Mouse (Mus musculus) embryo, embryonic 11 days (tissue): ENCODE measurements around the gene Vta1.

Experiments
- DNase-seq: peaks from one replicate; pipeline ENCODE4 v3.0.0-alpha.2; 2015

Vta1 gene

GRCm38 (mm10) chr10:14705072-14706066 is at the start of gene Vta1, which contains the start of gene Nmbr:
Gene Vta1, minus strand, starts transcription at chr10:14705560.
Gene Nmbr, plus strand, starts transcription at chr10:14705591.
- DNase-seq = peak; percentile 97

GRCm38 (mm10) chr10:14734285-14734684 is 28.9 kb upstream of the Vta1 start:
- peak; percentile 74 for DNase-seq

GRCm38 (mm10) chr10:14725671-14726070 is 20.3 kb upstream of the Vta1 start:
- no peak for DNase-seq

GRCm38 (mm10) chr10:14718114-14718513 is 12.8 kb upstream of the Vta1 start, which contains the start of gene Gje1:
Gene Gje1, minus strand, starts transcription at chr10:14718214.
- DNase-seq = no peak

- no peak for DNase-seq
These were observed 1.4 kb downstream of the Vta1 start for GRCm38 (mm10) chr10:14703830-14704420.

GRCm38 (mm10) chr10:14703239-14703638 is 2.1 kb downstream of the Vta1 start:
- DNase-seq = peak; percentile 8

GRCm38 (mm10) chr10:14690349-14690748 is 15.0 kb downstream of the Vta1 start:
- no peak for DNase-seq

- DNase-seq = no peak
These were observed 16.4 kb downstream of the Vta1 start for GRCm38 (mm10) chr10:14688785-14689442.

- no peak for DNase-seq
These were observed 19.7 kb downstream of the Vta1 start for GRCm38 (mm10) chr10:14685663-14686062.

- no peak for DNase-seq
These were observed 39.2 kb downstream of the Vta1 start for GRCm38 (mm10) chr10:14666147-14666546.

GRCm38 (mm10) chr10:14660875-14661274 is 44.5 kb downstream of the Vta1 start:
- DNase-seq = no peak

- DNase-seq = no peak
These were observed 65.7 kb downstream of the Vta1 start for GRCm38 (mm10) chr10:14639635-14640034.

GRCm38 (mm10) chr10:14639043-14639442 is 66.3 kb downstream of the Vta1 start:
- DNase-seq = no peak

GRCm38 (mm10) chr10:14625706-14626105 is 79.7 kb downstream of the Vta1 start:
- DNase-seq = no peak

GRCm38 (mm10) chr10:14619156-14619555 is 86.2 kb downstream of the Vta1 start:
- DNase-seq = no peak

GRCm38 (mm10) chr10:14618301-14618700 is 87.1 kb downstream of the Vta1 start:
- DNase-seq = no peak

- DNase-seq = no peak
These were observed 89.9 kb downstream of the Vta1 start for GRCm38 (mm10) chr10:14615441-14615840.

GRCm38 (mm10) chr10:14607597-14607996 is 97.8 kb downstream of the Vta1 start:
- no peak for DNase-seq
